Mouse (Mus musculus): Measurements from ENCODE around the gene 2900026A02Rik. TPM values are rescaled to one million over a fixed set of nuclear protein-coding genes. Genes with fewer than 3 reads are reported as not detected.

Gene 2900026A02Rik
- total RNA-seq, 2 experiments from 2014 or later, result 59.4 to 67.8 TPM

DNA sequence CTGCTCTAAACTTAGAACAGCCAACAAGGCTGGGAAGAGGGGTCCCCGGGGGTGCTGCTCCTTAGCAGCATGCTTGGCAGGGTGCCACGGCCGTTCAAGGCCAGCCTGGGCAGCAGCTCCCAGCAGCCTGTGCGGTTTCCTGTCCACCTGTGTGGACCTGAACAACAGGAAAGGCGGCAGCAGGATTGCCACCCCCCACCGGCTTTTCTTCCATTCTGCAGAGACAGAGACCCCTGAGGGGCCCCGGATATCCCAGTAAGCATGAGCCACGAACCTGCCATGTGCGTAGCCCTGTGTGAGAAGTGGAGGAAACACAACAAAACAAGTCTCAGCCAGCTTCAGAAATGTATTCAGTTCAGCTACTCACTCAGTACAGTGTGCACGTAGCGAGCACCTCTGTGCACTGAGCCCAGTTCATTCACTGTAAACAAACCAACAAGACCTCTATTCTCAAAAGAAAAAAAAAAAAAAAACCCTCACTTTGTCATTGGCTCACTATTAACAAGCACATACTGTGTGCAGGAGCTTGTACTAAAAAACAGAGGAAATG lies 69.4 kb downstream of the 2900026A02Rik start:
- DNase-seq (ENCODE audit: low spot score in 2 of 2), result no peak

- no peak for DNase-seq (ENCODE audit: low spot score in 2 of 2)
These were observed 70.0 kb downstream of the 2900026A02Rik start for GRCm38 (mm10) chr5:113150871-113151553.

GRCm38 (mm10) chr5:113149052-113149451 lies 72.0 kb downstream of the 2900026A02Rik start:
- DNase-seq (ENCODE audit: low spot score in 2 of 2), result no peak

DNA sequence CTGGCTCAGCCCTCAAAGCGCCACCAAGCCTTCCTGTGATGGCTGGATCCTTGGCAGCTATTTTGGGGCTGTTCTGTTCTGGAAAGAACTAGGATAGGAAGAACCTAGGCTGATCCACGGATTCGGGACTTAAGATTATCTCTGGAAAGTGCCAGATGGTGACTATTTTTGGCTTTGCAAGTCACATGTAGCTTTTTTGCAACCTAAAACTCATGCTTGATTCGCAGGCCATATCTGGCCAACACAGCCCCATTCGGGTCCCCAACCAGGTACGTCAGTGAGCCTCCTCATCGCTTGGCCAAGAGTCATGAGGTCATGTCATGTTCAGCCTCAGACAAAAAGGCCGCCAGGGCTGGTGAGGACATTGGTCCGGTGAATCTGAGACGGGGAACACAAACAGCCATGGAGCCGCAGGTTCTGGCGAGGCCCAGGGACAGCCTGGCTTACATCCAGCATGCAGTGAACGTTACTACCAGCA lies 73.0 kb downstream of the 2900026A02Rik start:
- peak in 1 of 2 experiments; percentile 46 for DNase-seq (ENCODE audit: low spot score in 2 of 2)

- no peak for DNase-seq (ENCODE audit: low spot score in 2 of 2)
These were observed 74.4 kb downstream of the 2900026A02Rik start for GRCm38 (mm10) chr5:113146656-113147055.

- peak in 1 of 2 experiments; percentile 37 for DNase-seq (ENCODE audit: low spot score in 2 of 2)
These were observed 75.9 kb downstream of the 2900026A02Rik start for GRCm38 (mm10) chr5:113145171-113145570.

- DNase-seq (ENCODE audit: low spot score in 2 of 2), result peak; percentile 67 to 72
These were observed 78.5 kb downstream of the 2900026A02Rik start for GRCm38 (mm10) chr5:113142486-113142885.

- no peak for DNase-seq (ENCODE audit: low spot score in 2 of 2)
These were observed 79.0 kb downstream of the 2900026A02Rik start for GRCm38 (mm10) chr5:113142018-113142417.

- no peak for DNase-seq (ENCODE audit: low spot score in 2 of 2)
These were observed 80.2 kb downstream of the 2900026A02Rik start for GRCm38 (mm10) chr5:113140872-113141271.

GRCm38 (mm10) chr5:113140051-113140450 lies 81.0 kb downstream of the 2900026A02Rik start:
- no peak for DNase-seq (ENCODE audit: low spot score in 2 of 2)

DNA sequence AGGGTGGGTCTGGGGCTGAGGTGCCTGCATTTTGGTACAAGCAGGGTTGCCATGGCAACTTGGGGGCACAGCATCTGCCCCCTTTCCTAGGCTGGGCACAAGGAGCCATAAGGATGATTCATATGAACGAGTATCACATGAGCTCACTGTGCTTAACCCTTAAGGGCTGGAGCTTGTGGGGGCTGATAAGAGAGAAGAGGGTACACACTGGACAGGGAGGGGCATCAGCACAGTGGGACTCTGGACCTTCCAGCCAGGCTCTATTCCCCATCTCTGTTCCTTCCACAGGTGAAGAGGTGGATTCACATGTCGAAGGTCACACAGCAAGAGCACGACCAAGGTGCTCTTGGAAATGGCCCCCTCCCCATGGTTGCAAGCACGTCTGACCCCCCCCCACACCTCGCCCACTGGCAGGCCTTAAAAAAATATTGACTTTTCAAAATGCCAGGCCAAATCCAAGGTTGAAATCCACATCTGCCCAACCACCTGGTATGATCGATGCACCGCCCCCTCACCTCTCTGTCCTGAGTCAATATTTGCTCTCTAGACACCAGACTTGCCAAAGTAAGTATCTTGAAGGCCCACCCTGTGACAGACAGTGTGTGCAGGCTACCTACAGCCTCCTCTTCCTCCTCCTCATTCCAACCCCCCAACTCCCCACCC lies 81.8 kb downstream of the 2900026A02Rik start:
- no peak for DNase-seq (ENCODE audit: low spot score in 2 of 2)

GRCm38 (mm10) chr5:113138319-113139063 lies 82.5 kb downstream of the 2900026A02Rik start:
- DNase-seq (ENCODE audit: low spot score in 2 of 2), result peak in 1 of 2 experiments; percentile 51

GRCm38 (mm10) chr5:113137691-113138318 lies 83.2 kb downstream of the 2900026A02Rik start:
- no peak for DNase-seq (ENCODE audit: low spot score in 2 of 2)

GRCm38 (mm10) chr5:113136951-113137487 lies 84.0 kb downstream of the 2900026A02Rik start:
- no peak for DNase-seq (ENCODE audit: low spot score in 2 of 2)

DNA sequence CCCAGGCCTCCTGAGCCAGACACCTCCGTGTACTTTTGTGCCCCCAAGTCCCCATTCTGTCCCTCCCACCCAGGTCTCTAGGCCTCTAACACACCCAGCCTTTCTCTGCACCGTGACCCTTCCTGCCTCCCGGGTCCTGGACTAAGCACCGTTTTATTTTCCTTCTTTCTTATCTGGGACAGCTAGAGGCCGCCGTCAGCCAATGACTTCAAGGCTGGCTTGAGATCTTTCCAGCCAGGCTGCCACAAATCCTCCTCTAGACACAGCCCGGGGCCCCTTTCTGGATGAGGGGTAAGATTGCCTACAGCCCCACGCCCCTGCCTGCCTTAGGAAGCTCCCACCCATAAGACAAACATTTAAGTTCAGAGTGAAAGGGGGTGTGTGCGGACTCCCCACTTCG lies 85.5 kb downstream of the 2900026A02Rik start:
- DNase-seq (ENCODE audit: low spot score in 2 of 2), result no peak

- DNase-seq (ENCODE audit: low spot score in 2 of 2), result no peak
These were observed 87.0 kb downstream of the 2900026A02Rik start for GRCm38 (mm10) chr5:113133722-113134710.

- no peak for DNase-seq (ENCODE audit: low spot score in 2 of 2)
These were observed 88.0 kb downstream of the 2900026A02Rik start for GRCm38 (mm10) chr5:113133080-113133491.

GRCm38 (mm10) chr5:113132635-113133041 lies 88.4 kb downstream of the 2900026A02Rik start:
- DNase-seq (ENCODE audit: low spot score in 2 of 2), result no peak

- no peak for DNase-seq (ENCODE audit: low spot score in 2 of 2)
These were observed 92.6 kb downstream of the 2900026A02Rik start for GRCm38 (mm10) chr5:113128426-113128825.

All from layer of hippocampus, adult 18-20 months (tissue).